Mouse (Mus musculus) Patski (cell line): ENCODE results near the gene Srrm1. TPM values are rescaled to one million over a fixed set of nuclear protein-coding genes. Genes with fewer than 3 reads are reported as not detected.

ENCODE experiments used
- ATAC-seq: fragments of 100-300 bp; one replicate; pipeline ENCODE4 v1.8.0; 2021
- CTCF ChIA-PET: fragments of 350-600 bp; sonication (Branson Sonifier 250); formaldehyde crosslinking; loops from one replicate; lab custom pipeline; 2022; ENCODE audit warnings: inconsistent platforms; lab: Charles Lee
- POLR2A ChIA-PET: fragments of 350-600 bp; sonication (Branson Sonifier 250); formaldehyde crosslinking; loops from one replicate; lab custom pipeline; 2022; ENCODE audit warnings: antibody characterized with exemption, inconsistent platforms; lab: Charles Lee
- DNase-seq: peaks from one replicate; pipeline ENCODE4 v3.0.0-alpha.2; 2011; ENCODE audit warnings: low read depth, low spot score
- H3K27me3 ChIP-seq: fragments of 371-371 bp; one replicate; pipeline ENCODE4 v1.5.1; 2021
- CTCF ChIP-seq: fragments of 100-300 bp; IDR thresholded peaks from one replicate; pipeline ENCODE4 v1.5.1; 2021
- in situ Hi-C: fragments of 300-500 bp; cut with MboI; formaldehyde crosslinking; loops from 3 replicates; pipeline ENCODE4 v1.11.1; 2018; ENCODE audit warnings: low pct_unique_long_range_greater_than_20kb, mixed read lengths
- polyA plus RNA-seq: library from polyadenylated mRNA; unstranded; gene quantifications from one replicate; pipeline ENCODE4 v1.2.3, GENCODE M21; 2021

Gene Srrm1
- 102 TPM for polyA plus RNA-seq

DNA sequence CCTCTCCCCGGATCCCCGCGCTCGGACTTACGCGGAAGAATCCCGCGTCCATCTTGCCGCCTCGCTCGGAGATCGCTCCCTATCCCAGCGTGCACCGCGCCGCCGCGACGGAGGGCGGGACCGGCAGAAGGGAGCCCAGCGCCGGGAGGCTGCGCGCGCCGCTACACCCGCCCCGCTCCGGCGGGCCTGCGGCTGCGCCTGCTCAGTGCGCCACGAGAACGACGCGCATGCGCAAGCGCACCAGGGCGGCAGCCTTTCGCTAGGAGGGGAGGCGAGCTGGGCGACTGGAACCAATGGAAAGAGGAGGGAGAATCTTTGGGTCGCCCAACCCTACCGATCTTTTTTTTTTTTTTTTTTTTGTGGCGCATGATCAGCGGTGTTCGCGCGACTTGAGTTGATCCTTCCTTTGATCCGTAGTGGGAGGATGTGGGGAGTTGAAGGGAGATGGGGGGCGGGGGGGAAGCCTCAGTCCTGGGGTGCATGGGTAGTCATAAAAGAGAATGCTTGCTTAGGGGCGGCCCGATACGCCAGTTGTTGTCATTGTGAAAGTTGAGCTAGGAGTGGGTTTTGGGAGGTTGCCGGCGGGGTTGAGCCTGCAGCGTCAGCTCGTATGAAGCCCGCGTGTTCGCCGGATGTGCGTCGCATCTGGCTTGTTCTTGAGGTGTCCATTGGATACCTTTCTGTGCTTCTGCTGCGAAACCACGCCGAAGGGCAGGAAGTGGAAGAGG lies at the start of gene Srrm1:
TSS of gene Srrm1 (minus strand) at position 256 of the 728 bp plus-strand sequence.
- ATAC-seq (peak; percentile 78), DNase-seq (peak; percentile 93)
- no peak for TF ChIP-seq CTCF
- ChIA-PET POLR2A (no interaction called here), CTCF (interaction anchor here (0.8 to 0.9 kb wide), 2 partner anchors 58 to 203 kb away, joined by 3 read pairs; no protein-coding TSS in a partner anchor)
- no peaks in the 10 kb centered on the region for H3K27me3 ChIP-seq
- in situ Hi-C loops: no loop called here

- DNase-seq (no peak), ATAC-seq (no peak)
- no peaks in the 10 kb centered on the region for H3K27me3 ChIP-seq
- TF ChIP-seq CTCF: no peak
- ChIA-PET CTCF (interaction anchor here (1.3 to 3.3 kb wide), 2 partner anchors 10 to 19 kb away, joined by 3 to 9 read pairs; no protein-coding TSS in a partner anchor), POLR2A (no interaction called here)
- in situ Hi-C loops: no loop called here
These were observed 48.8 kb upstream of the Srrm1 start for GRCm38 (mm10) chr4:135401881-135402280.

DNA sequence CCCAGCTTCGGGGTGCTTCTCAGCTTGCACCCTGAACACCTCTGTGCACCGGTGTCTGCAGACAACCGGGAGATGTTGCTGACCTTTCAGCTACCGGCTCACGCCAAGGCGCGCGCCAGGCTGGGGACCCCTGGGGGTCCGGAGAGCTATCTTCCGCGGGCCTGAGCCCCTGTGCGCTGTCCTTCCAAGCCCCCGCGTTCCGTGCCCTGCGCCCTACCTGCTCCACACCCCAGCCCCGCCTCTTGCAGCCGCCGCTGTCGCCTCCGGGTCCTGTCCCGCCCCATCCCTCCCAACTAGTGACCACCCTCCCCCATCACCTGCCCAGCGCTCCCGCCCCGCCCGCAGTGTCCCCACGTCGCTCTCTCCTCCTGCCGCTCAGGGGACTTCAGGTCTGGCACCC lies 44.9 kb upstream of the Srrm1 start, which contains the start of gene Ncmap:
TSS of gene Ncmap (minus strand) at position 237 of the 400 bp plus-strand sequence.
- ChIA-PET CTCF (interaction anchor here (1.3 kb wide), 1 partner anchor 15 kb away, joined by 5 read pairs; no protein-coding TSS in a partner anchor), POLR2A (no interaction called here)
- no peak for TF ChIP-seq CTCF
- DNase-seq (no peak), ATAC-seq (no peak)
- in situ Hi-C loops: no loop called here
- no peaks in the 10 kb centered on the region for H3K27me3 ChIP-seq

DNA sequence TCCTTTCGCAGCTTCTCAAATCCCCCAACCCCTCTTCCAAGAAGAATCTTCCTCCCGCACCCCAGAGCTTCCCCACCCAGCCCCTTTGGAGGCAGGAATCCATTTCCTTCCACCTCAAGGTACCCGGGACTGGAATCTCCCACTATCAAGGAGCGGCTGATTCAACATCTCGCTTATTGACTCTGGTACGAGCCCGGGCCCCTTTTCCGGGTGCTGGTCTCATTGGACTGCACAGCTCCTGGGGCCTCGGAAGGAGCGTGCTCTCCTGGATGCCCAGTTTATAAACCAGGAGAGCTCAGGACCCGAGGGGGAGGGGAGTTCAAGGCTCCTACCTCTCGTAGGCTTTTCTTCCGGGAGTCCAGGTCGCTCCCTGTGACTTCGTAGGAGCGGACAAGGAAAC lies 44.4 kb upstream of the Srrm1 start:
- ATAC-seq (no peak), DNase-seq (no peak)
- H3K27me3 ChIP-seq: no peaks in the 10 kb centered on the region
- no peak for TF ChIP-seq CTCF
- CTCF ChIA-PET: interaction anchor here (1.3 kb wide), 2 partner anchors 14 to 15 kb away, joined by 4 to 5 read pairs; no protein-coding TSS in a partner anchor
- in situ Hi-C loops: no loop called here
- POLR2A ChIA-PET: no interaction called here

DNA sequence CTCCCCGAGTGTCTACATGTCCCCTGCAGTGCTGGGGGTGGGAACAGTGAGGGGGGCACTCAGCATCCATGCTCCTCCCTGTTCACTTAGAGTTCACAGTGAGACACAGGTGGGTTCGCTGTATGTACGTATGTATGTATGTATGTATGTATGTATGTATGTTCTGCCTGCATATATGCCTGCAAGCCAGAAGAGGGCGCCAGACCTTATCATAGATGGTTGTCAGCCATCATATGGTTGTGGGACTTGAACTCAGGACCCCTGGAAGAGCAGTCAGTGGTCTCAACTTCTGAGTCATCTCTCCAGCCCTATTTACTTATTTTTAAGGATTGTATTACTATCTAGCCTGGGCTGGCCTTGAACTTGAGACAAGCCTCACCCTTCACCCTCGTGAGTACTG lies 43.2 kb upstream of the Srrm1 start:
- TF ChIP-seq CTCF: no peak
- ATAC-seq: no peak
- no peak for DNase-seq
- POLR2A ChIA-PET: no interaction called here
- H3K27me3 ChIP-seq: no peaks in the 10 kb centered on the region
- CTCF ChIA-PET: interaction anchor here (1.3 kb wide), 1 partner anchor 16 kb away, joined by 4 read pairs; no protein-coding TSS in a partner anchor
- in situ Hi-C loops: no loop called here

DNA sequence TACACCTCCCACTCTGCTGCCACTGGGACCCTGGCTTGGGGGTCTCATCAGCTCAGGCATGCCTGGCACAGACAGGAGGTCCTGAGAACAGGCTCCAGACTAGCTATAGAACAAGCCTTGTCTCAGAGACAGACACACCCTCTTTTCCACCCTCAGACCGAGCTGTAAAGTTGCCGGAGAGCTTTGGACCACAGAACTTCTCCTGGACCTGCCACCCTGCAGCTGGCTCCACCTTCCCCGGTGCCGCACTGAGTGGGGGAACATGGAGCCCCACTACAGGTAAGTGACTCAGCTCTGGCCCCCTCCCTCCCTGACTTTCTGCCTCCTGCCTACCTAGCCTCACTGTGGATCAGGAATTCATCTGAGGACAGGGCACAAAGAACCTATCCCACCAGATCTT lies 42.3 kb upstream of the Srrm1 start:
- ChIA-PET CTCF (interaction anchor here (0.9 kb wide), 1 partner anchor 121 kb away, joined by 3 read pairs; no protein-coding TSS in a partner anchor), POLR2A (no interaction called here)
- no peaks in the 10 kb centered on the region for H3K27me3 ChIP-seq
- DNase-seq (no peak), ATAC-seq (no peak)
- in situ Hi-C loops: no loop called here
- no peak for TF ChIP-seq CTCF

GRCm38 (mm10) chr4:135394666-135395065 lies 41.5 kb upstream of the Srrm1 start:
- in situ Hi-C loops: no loop called here
- no peak for ATAC-seq
- ChIA-PET POLR2A (no interaction called here), CTCF (interaction anchor here (0.9 kb wide), 1 partner anchor 122 kb away, joined by 3 read pairs; no protein-coding TSS in a partner anchor)
- no peak for TF ChIP-seq CTCF
- DNase-seq: no peak
- no peaks in the 10 kb centered on the region for H3K27me3 ChIP-seq

DNA sequence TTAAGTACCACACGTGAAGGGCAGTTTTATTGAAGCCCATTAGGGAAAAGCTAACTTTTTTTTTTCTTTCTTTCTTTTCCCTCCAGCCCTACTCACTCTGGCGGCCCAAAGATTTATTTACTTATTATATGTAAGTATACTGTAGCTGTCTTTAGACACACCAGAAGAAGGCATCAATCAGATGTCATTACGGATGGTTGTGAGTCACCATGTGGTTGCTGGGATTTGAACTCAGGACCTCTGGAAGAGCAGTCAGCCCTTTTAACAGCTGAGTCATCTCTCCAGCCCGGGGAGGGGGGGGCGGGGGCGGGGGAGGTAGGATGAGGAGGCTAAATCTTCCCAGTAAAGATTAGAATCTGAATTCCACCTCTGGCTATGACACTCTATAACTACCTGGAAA lies 40.3 kb upstream of the Srrm1 start:
- no peak for DNase-seq
- no peaks in the 10 kb centered on the region for H3K27me3 ChIP-seq
- CTCF ChIA-PET: interaction anchor here (1.7 kb wide), 1 partner anchor 18 kb away, joined by 7 read pairs; no protein-coding TSS in a partner anchor
- no peak for ATAC-seq
- POLR2A ChIA-PET: no interaction called here
- no peak for TF ChIP-seq CTCF
- in situ Hi-C loops: no loop called here

DNA sequence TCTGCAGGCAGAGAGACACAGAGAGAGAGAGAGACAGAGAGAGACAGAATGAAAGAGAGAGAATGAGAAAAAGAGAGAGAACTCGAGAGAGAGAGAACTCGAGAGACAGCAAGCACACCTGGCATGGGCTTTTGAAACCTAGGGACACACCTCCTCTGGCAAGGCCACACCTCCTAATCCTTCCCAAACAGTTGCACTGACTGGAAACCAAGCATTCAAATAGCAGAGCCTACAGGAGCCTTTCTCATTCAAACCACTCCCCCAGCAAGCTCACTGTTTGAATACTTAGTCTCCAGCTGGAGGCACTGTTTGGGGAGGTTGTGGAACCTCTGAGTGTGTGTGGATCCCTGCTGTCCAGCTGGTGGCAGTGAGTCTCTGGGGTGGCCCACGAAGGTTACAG lies 39.7 kb upstream of the Srrm1 start:
- ChIA-PET POLR2A (no interaction called here), CTCF (interaction anchor here (1.7 kb wide), 1 partner anchor 19 kb away, joined by 7 read pairs; no protein-coding TSS in a partner anchor)
- in situ Hi-C loops: no loop called here
- no peak for DNase-seq
- no peaks in the 10 kb centered on the region for H3K27me3 ChIP-seq
- no peak for TF ChIP-seq CTCF
- ATAC-seq: no peak

DNA sequence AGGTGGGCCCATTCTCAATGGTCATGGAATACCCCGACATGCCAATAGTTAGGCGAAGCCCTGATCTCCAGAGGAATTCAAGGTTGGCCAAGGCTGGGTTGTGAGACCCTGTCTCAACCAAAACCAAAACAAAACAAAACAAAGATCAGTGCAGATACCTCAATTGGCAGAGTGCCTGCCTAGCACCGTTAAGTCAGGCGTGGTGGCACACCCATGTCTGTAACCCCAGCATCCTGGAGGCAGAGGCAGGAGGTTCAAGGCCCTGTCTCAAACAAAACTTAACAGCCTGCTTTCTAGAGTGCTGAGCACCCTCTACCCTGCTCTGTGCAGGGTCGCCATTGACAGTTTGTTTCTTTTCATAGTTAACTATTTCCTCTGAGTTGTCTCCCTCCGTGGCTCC lies 37.9 kb upstream of the Srrm1 start:
- H3K27me3 ChIP-seq: no peaks in the 10 kb centered on the region
- in situ Hi-C loops: no loop called here

DNA sequence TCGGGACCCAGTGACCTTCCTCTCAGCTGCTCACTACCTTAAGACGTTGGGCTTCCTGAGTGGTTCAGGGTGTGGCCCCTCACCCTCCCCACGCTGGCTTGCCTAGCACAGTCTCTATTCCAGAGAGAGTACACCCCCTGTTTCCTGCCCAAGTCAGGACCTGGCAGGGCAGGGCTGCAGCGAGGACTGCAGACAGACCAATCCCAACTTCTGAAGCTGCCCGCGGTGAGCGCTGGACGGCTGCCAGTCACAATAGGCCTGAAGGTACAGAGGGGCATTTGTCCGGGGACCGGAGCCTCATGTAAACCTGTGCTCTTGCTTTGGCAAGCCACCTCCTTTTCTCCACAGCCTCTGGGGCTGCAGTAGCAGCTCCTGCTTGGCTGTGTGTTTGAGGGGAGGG lies 32.5 kb upstream of the Srrm1 start:
- DNase-seq (no peak), ATAC-seq (no peak)
- TF ChIP-seq CTCF: no peak
- H3K27me3 ChIP-seq: no peaks in the 10 kb centered on the region
- in situ Hi-C loops: no loop called here
- POLR2A ChIA-PET: interaction anchor here (0.6 kb wide), 1 partner anchor 117 kb away, joined by 6 read pairs; no protein-coding TSS in a partner anchor
- CTCF ChIA-PET: interaction anchor here (3.7 kb wide), 1 partner anchor 26 kb away, joined by 17 read pairs; no protein-coding TSS in a partner anchor

More for the DNA sequence above, 37.9 kb upstream of the Srrm1 start:
- ChIA-PET POLR2A (no interaction called here), CTCF (no interaction called here)
- no peak for ATAC-seq
- TF ChIP-seq CTCF: no peak
- no peak for DNase-seq
